Mouse (Mus musculus): ENCODE data around the gene Hsf2bp. TPM values are rescaled to one million over a fixed set of nuclear protein-coding genes. Genes with fewer than 3 reads are reported as not detected.

Gene Hsf2bp
- polyA plus RNA-seq, 1 experiment from 2014 or later, result 0.67 TPM

- Histone ChIP-seq H3K27me3 (replicated peaks) (no peaks in the 10 kb centered on the region), H3K4me2 (no peak overlapping the region), H3K27ac (replicated peaks) (no peak overlapping the region), H3K9ac (replicated peaks) (no peak overlapping the region), H3K4me3 (replicated peaks) (no peak overlapping the region), H3K4me1 (peaks cover 10% of the 10 kb centered on the region), H3K9me3 (replicated peaks) (no peaks in the 10 kb centered on the region), H3K36me3 (no peaks in the 10 kb centered on the region)
- no peak for ATAC-seq (ENCODE audit: low FRiP score)
- 83% methylated on average over 4 of the region's 4 CpGs for WGBS
Measured at GRCm38 (mm10) chr17:31897186-31897793, 138.9 kb downstream of the Hsf2bp start.

GRCm38 (mm10) chr17:31896751-31897150 is 139.4 kb downstream of the Hsf2bp start:
- WGBS, result 77% methylated on average over 3 of the region's 3 CpGs
- no peak overlapping the region for H3K9ac ChIP-seq (replicated peaks)
- no peak overlapping the region for H3K4me3 ChIP-seq (replicated peaks)
- no peak for ATAC-seq (ENCODE audit: low FRiP score)
- no peaks in the 10 kb centered on the region for H3K27me3 ChIP-seq (replicated peaks)
- no peak overlapping the region for H3K27ac ChIP-seq (replicated peaks)
- H3K4me1 ChIP-seq, result peaks cover 10% of the 10 kb centered on the region
- H3K9me3 ChIP-seq (replicated peaks), result no peaks in the 10 kb centered on the region
- no peak overlapping the region for H3K4me2 ChIP-seq
- H3K36me3 ChIP-seq, result no peaks in the 10 kb centered on the region

- Histone ChIP-seq H3K27ac (replicated peaks) (no peak overlapping the region), H3K36me3 (no peaks in the 10 kb centered on the region), H3K27me3 (replicated peaks) (no peaks in the 10 kb centered on the region), H3K9me3 (replicated peaks) (no peaks in the 10 kb centered on the region), H3K4me3 (replicated peaks) (no peak overlapping the region), H3K9ac (replicated peaks) (no peak overlapping the region), H3K4me2 (no peak overlapping the region), H3K4me1 (peaks cover 13% of the 10 kb centered on the region)
- no peak for ATAC-seq (ENCODE audit: low FRiP score)
- 94% methylated on average over 7 of the region's 7 CpGs for WGBS
Measured at GRCm38 (mm10) chr17:31896311-31896710, 139.8 kb downstream of the Hsf2bp start.

Other genes starting within 250 kb of the Hsf2bp start
- 18.4 and 20.7 TPM in 2 replicates for gene Sik1, start 180.5 kb downstream of the Hsf2bp start, polyA plus RNA-seq (2015; fragmentation: Nextera tagmentation; extraction: Ambion mirVana)
- gene Rrp1b, start 249 bp downstream of the Hsf2bp start, polyA plus RNA-seq (2015; fragmentation: Nextera tagmentation; extraction: Ambion mirVana), result 36.9 and 42.0 TPM in 2 replicates
- gene Notch3, start 130.5 kb upstream of the Hsf2bp start, polyA plus RNA-seq (2015; fragmentation: Nextera tagmentation; extraction: Ambion mirVana), result 6.1 and 9.2 TPM in 2 replicates
- gene Ephx3, start 153.2 kb upstream of the Hsf2bp start, polyA plus RNA-seq (2015; fragmentation: Nextera tagmentation; extraction: Ambion mirVana), result 0.24 and 0.60 TPM in 2 replicates
- gene Brd4, start 248.4 kb upstream of the Hsf2bp start, polyA plus RNA-seq (2015; fragmentation: Nextera tagmentation; extraction: Ambion mirVana), result 73.9 and 84.4 TPM in 2 replicates